Mouse (Mus musculus) heart, embryonic 12.5 days (tissue): Measurements from ENCODE around the gene Ncbp3. TPM values are rescaled to one million over a fixed set of nuclear protein-coding genes. Genes with fewer than 3 reads are reported as not detected.

Source experiments
- ATAC-seq: fragments of 200-750 bp; cut with Nextera tagmentation; 2 replicates; pipeline ENCODE4 v1.8.0; 2017; ENCODE audit warnings: moderate TSS enrichment, moderate library complexity; ENCODE audit not compliant: insufficient number of reproducible peaks, low FRiP score
- H3K27ac ChIP-seq: fragments of 300-500 bp; sonication (generic); 2 replicates; pipeline ENCODE4 v1.5.1; 2016; ENCODE audit warnings: mild to moderate bottlenecking, moderate library complexity; ENCODE audit not compliant: poor library complexity, severe bottlenecking
- H3K27me3 ChIP-seq: fragments of 300-500 bp; sonication (generic); replicated peaks from 2 replicates; pipeline ENCODE4 v1.6.1; 2016; ENCODE audit warnings: mild to moderate bottlenecking, moderate library complexity
- H3K36me3 ChIP-seq: fragments of 300-500 bp; sonication (generic); 2 replicates; pipeline ENCODE4 v1.6.1; 2016; ENCODE audit warnings: mild to moderate bottlenecking, moderate library complexity
- H3K4me1 ChIP-seq: fragments of 300-500 bp; sonication (generic); replicated peaks from 2 replicates; pipeline ENCODE4 v1.6.1; 2016; ENCODE audit warnings: mild to moderate bottlenecking
- H3K4me2 ChIP-seq: fragments of 300-500 bp; sonication (generic); 2 replicates; pipeline ENCODE4 v1.6.1; 2016; ENCODE audit warnings: mild to moderate bottlenecking, moderate library complexity
- H3K4me3 ChIP-seq: fragments of 300-500 bp; sonication (generic); 2 replicates; pipeline ENCODE4 v1.5.1; 2016; ENCODE audit warnings: mild to moderate bottlenecking
- H3K9ac ChIP-seq: fragments of 300-500 bp; sonication (generic); 2 replicates; pipeline ENCODE4 v1.6.1; 2016; ENCODE audit warnings: mild to moderate bottlenecking, moderate library complexity
- H3K9me3 ChIP-seq: fragments of 300-500 bp; sonication (generic); replicated peaks from 2 replicates; pipeline ENCODE4 v1.6.1; 2016; ENCODE audit warnings: mild to moderate bottlenecking, moderate library complexity
- WGBS: fragments of 180-500 bp; shearing (Covaris S2); methylation state at CpG from one replicate; pipeline ENCODE4 v1.1.7; 2016; 5-methylcytosine and 5-hydroxymethylcytosine counted together
- polyA plus RNA-seq: library from polyadenylated mRNA; unstranded; fragments of >200 nt; fragmentation: Nextera tagmentation; extraction: Ambion mirVana; gene quantifications from 2 replicates; pipeline ENCODE4 v1.2.1, GENCODE M21; 2016

The Ncbp3 gene
- polyA plus RNA-seq, 1 experiment from 2014 or later = 10.9 TPM

DNA sequence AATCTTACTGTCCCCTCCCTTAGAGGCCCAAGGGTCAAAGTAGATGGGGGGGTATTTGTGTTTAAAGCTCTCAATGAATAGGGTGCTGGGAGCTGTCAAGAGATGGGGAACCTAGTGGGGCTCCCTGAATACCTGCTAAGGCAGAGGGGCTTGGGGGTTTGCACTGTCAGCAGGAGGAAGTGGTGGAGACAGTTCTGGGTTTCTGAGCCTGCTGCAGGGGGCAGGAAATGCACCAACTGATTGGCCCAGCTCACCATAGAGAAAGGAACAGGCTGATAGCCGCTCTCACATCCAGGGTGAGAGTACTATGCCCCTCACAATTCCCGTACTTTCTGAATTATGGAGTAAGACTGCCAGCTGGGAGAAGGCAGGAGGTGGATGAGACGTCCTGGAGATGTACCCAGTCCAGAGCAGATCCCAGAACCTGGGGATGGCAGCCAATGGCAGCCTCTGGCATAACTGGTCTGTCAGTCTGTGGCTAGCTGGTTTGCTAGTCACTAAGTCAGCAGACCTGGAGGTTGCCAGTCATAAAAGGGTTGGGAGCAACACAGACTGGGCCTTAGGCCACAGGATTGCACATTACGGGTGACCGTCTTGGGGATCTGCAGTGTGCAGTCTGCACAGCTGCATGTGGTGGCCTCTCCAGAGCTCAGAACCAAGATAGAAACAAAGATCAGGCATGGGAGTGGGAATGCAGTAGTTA, 60.8 kb downstream of the Ncbp3 start:
- Histone ChIP-seq H3K4me3 (no peak overlapping the region), H3K4me2 (no peak overlapping the region), H3K4me1 (peaks cover 21% of the 10 kb centered on the region), H3K27me3 (no peaks in the 10 kb centered on the region), H3K9ac (no peak overlapping the region), H3K36me3 (no peaks in the 10 kb centered on the region), H3K27ac (no peak overlapping the region), H3K9me3 (no peaks in the 10 kb centered on the region)
- WGBS = 64% methylated on average over 5 of the region's 5 CpGs
- peak; percentile 22; the same call in 1 of the 2 replicates for ATAC-seq

DNA sequence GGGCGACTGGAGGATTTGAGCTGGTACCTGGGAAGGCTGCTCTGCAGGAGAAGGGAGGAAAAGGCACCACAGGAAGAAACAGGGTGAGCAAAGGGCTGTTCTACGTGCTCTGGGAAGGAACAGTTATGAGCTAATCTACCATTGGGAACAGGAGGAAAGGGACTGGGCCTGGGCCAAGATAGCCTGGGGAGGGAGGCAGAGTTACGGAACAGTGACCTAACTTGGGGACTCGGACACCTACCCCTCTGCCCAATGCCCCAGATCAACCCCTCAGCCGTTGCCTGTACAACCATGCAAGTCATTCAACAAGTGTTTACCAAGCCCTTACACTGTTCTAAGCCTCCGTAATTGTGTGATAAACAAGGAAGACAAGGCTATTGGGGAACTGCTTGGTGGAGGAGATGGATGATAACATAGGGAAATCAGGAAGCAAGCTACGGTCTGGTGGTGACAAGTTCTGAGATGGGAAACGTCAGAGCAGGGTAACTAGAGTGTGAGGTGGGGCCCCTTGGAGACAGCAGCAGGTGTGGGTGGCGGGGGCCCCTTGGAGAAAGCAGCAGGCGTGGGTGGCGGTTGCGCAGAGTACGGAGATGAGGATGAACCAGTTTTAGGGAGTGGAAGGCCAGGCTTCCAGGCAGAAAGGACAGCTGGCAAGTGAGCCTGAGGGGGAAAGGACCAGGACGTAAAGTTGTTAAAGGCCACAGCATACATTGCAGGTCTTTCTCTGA, 61.5 kb downstream of the Ncbp3 start:
- Histone ChIP-seq H3K4me2 (no peak overlapping the region), H3K27me3 (no peaks in the 10 kb centered on the region), H3K27ac (no peak overlapping the region), H3K9ac (no peak overlapping the region), H3K9me3 (no peaks in the 10 kb centered on the region), H3K4me1 (peaks cover 21% of the 10 kb centered on the region), H3K4me3 (no peak overlapping the region), H3K36me3 (no peaks in the 10 kb centered on the region)
- peak; percentile 29; the same call in 1 of the 2 replicates for ATAC-seq
- WGBS = 59% methylated on average over 14 of the region's 14 CpGs

- Histone ChIP-seq H3K4me1 (peaks cover 21% of the 10 kb centered on the region), H3K27me3 (no peaks in the 10 kb centered on the region), H3K9ac (no peak overlapping the region), H3K27ac (0 out of 2 replicates have a peak overlapping the region, but pooled peaks have one; percentile 5), H3K4me3 (no peak overlapping the region), H3K4me2 (no peak overlapping the region), H3K36me3 (no peaks in the 10 kb centered on the region), H3K9me3 (no peaks in the 10 kb centered on the region)
- no peak for ATAC-seq
- WGBS = 60% methylated on average over 3 of the region's 3 CpGs
Measured at GRCm38 (mm10) chr11:73109941-73110340, 62.4 kb downstream of the Ncbp3 start.

DNA sequence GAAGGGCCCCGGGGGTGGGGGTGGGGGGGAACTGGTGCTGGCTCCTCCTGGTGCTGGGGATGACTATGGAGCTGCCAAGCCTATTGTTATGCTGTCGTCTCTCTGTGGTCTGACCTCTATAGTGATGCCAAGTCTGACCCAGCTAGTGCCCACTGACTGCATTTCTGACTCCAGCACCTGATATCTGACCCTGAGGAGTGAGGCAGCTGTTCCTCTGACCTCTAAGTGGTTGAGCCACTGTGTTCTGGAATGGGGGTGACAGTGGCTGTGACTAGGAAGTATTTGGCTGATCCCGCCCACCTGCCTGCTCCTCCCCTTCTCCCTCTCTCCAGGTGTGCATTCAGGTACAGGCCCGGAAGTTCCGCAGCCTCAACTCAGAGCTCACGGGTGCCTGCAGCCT, 63.8 kb downstream of the Ncbp3 start:
- Histone ChIP-seq H3K4me2 (no peak overlapping the region), H3K9ac (no peak overlapping the region), H3K27me3 (no peaks in the 10 kb centered on the region), H3K36me3 (no peaks in the 10 kb centered on the region), H3K4me1 (peaks cover 21% of the 10 kb centered on the region), H3K4me3 (no peak overlapping the region), H3K9me3 (no peaks in the 10 kb centered on the region), H3K27ac (no peak overlapping the region)
- 73% methylated on average over 6 of the region's 6 CpGs for WGBS
- ATAC-seq = no peak

DNA sequence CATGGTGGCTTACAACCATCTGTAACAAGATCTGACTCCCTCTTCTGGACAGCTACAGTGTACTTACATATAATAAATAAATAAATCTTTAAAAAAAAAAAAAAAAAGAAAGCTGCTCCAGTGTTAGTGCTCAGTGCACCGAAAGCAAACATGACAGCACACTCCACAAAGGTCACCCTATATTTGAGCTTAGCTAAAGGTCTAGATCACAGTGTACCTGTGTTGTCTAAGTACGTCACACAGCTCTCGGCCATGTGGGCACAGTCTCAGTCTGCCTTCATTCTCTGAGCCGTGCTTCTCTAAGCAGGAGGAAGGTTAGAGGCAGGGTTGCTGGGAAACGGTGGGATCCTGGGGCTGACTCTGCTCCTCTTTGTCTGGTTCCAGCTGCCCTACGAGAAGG, 78.9 kb downstream of the Ncbp3 start:
- Histone ChIP-seq H3K4me2 (no peak overlapping the region), H3K9ac (no peak overlapping the region), H3K36me3 (peaks cover 12% of the 10 kb centered on the region; the same call in 1 of the 2 replicates), H3K4me1 (no peaks in the 10 kb centered on the region), H3K9me3 (no peaks in the 10 kb centered on the region), H3K4me3 (no peak overlapping the region), H3K27me3 (no peaks in the 10 kb centered on the region), H3K27ac (no peak overlapping the region)
- ATAC-seq = no peak
- 91% methylated on average over 6 of the region's 6 CpGs for WGBS

GRCm38 (mm10) chr11:73131020-73131419, 83.4 kb downstream of the Ncbp3 start:
- Histone ChIP-seq H3K36me3 (peaks cover 25% of the 10 kb centered on the region), H3K27me3 (no peaks in the 10 kb centered on the region), H3K27ac (no peak overlapping the region), H3K4me3 (no peak overlapping the region), H3K4me2 (no peak overlapping the region), H3K9me3 (no peaks in the 10 kb centered on the region), H3K9ac (no peak overlapping the region), H3K4me1 (peaks cover 15% of the 10 kb centered on the region)
- ATAC-seq = no peak
- 71% methylated on average over 7 of the region's 7 CpGs for WGBS

DNA sequence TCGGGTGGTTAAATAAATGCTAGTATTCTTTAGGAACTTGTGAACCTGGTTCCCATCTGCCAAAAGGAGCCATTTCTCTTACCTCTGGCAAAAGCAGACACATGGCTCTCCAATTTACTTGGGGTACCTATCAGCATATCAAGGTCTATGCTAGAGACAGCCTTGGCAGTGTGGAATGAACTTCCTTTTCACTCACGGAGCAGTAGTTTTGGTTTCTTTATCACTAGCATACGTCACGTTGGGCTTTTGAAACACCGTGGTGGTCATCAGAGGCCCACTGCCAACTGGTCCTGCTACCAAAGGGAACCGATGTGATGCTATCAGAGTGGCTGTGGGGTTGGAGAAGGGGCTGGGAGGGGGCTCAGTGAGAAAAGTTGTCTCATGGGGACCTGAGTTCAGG, 85.4 kb downstream of the Ncbp3 start:
- H3K4me1 ChIP-seq = peaks cover 28% of the 10 kb centered on the region
- H3K9ac ChIP-seq = no peak overlapping the region
- H3K4me3 ChIP-seq = no peak overlapping the region
- peaks cover 25% of the 10 kb centered on the region for H3K36me3 ChIP-seq
- H3K4me2 ChIP-seq = no peak overlapping the region
- no peaks in the 10 kb centered on the region for H3K27me3 ChIP-seq
- H3K9me3 ChIP-seq = no peaks in the 10 kb centered on the region
- ATAC-seq = no peak
- no peak overlapping the region for H3K27ac ChIP-seq
- WGBS = 88% methylated on average over 6 of the region's 6 CpGs

- WGBS = 95% methylated on average over 5 of the region's 5 CpGs
- Histone ChIP-seq H3K36me3 (peaks cover 25% of the 10 kb centered on the region), H3K4me1 (peaks cover 28% of the 10 kb centered on the region), H3K9ac (no peak overlapping the region), H3K27ac (no peak overlapping the region), H3K27me3 (no peaks in the 10 kb centered on the region), H3K4me3 (no peak overlapping the region), H3K4me2 (peak overlapping the region; percentile 22), H3K9me3 (no peaks in the 10 kb centered on the region)
- no peak for ATAC-seq
Measured at GRCm38 (mm10) chr11:73134222-73134621, 86.6 kb downstream of the Ncbp3 start.

- WGBS = 69% methylated on average over 6 of the region's 6 CpGs
- Histone ChIP-seq H3K36me3 (peaks cover 19% of the 10 kb centered on the region), H3K4me3 (peak overlapping the region; percentile 84), H3K9ac (peak overlapping the region; percentile 87), H3K27ac (no peak overlapping the region), H3K4me1 (peaks cover 28% of the 10 kb centered on the region), H3K9me3 (no peaks in the 10 kb centered on the region), H3K27me3 (no peaks in the 10 kb centered on the region), H3K4me2 (peak overlapping the region; percentile 86)
- ATAC-seq = no peak
Measured at GRCm38 (mm10) chr11:73136587-73136986, 89.0 kb downstream of the Ncbp3 start.

DNA sequence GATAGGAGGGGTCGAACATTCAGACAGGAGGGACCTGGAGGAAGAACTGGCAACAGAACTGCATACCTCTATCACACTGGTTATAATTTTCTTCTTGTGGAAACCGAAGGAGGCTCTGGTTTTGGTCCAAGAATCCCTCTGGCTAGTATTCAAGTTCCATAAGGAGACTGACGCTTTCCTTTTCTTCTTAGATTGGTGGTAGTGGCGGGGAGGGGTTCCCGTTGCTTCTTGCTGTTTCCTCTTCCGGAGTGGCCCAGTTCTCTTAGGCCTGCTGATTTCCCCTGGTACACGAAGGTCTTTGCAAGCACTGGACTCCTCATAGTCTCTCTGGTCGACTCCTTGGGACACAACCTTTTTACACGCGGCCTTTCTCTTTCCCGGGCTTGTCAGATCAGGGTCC, 89.5 kb downstream of the Ncbp3 start:
- Histone ChIP-seq H3K27me3 (no peaks in the 10 kb centered on the region), H3K4me1 (peaks cover 28% of the 10 kb centered on the region), H3K4me3 (peak overlapping the region; percentile 84), H3K9me3 (no peaks in the 10 kb centered on the region), H3K4me2 (peak overlapping the region; percentile 86), H3K36me3 (peaks cover 17% of the 10 kb centered on the region), H3K9ac (peak overlapping the region; percentile 87), H3K27ac (no peak overlapping the region; the same call in 1 of the 2 replicates)
- 33% methylated on average over 11 of the region's 11 CpGs for WGBS
- ATAC-seq = 0 out of 2 replicates have a peak, but pooled peaks have one; percentile 1

- Histone ChIP-seq H3K4me1 (peaks cover 28% of the 10 kb centered on the region), H3K4me2 (peak within 1 kb of the TSS; percentile 86), H3K4me3 (peak within 1 kb of the TSS; percentile 84), H3K27me3 (no peaks in the 10 kb centered on the region), H3K36me3 (peaks cover 9% of the 10 kb centered on the region), H3K27ac (no peak within 1 kb of the TSS; the same call in 1 of the 2 replicates), H3K9me3 (no peaks in the 10 kb centered on the region), H3K9ac (peak within 1 kb of the TSS; percentile 87)
- under 1% methylated on average over 84 of the region's 84 CpGs for whole genome bisulfite sequencing
- peak; percentile 90 for ATAC-seq
Measured at GRCm38 (mm10) chr11:73137591-73138501, 90.3 kb downstream of the Ncbp3 start, which contains the start of gene Haspin. Gene Haspin (minus strand): TSS chr11:73138294.
